Mouse (Mus musculus) stomach, postnatal 0 days (tissue): ENCODE data around the gene Mc1r.

Source experiments
- CTCF ChIP-seq: IDR thresholded peaks from 2 replicates; pipeline ENCODE4 v1.5.1; 2016; ENCODE audit warnings: antibody characterized with exemption, low read depth, mild to moderate bottlenecking, moderate library complexity
- EP300 ChIP-seq: optimal IDR thresholded peaks from 2 replicates; pipeline ENCODE3; 2016; ENCODE audit warnings: antibody characterized with exemption

GRCm38 (mm10) chr8:123453951-123454350 lies 47.0 kb downstream of the Mc1r start:
- TF ChIP-seq CTCF: no peak
- no peak for TF ChIP-seq EP300
